Mouse (Mus musculus) G1E (cell line): ENCODE data around the gene Scnn1b.

Source experiments
- CTCF ChIP-seq: IDR thresholded peaks from 2 replicates; pipeline ENCODE4 v1.5.1; 2012; ENCODE audit warnings: low read depth, low read length, inconsistent platforms, mixed read lengths
- TAL1 ChIP-seq: conservative IDR thresholded peaks from 2 replicates; pipeline ENCODE4 v1.6.1; 2012; ENCODE audit warnings: low read depth, low read length, inconsistent platforms, mixed read lengths

DNA sequence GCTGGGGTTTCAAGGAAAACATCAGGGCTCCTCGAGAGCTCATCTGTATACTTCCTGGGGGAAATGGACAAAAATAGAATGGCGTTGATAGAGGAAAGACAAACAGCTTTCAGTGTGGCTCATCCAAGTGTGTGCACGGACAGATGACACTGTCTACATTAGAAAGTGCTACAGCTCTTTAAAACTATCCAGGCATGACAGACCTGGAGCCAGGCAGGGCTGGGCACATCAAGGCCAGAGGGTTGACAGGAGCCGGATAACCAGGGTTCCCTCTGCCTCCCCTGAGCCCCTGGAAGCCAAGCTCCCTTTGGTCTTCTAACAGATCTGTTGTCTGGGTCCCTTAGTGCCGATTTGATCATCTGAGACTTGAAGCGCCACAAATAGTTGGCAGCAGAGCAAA lies 22.6 kb upstream of the Scnn1b start:
- TF ChIP-seq CTCF (no peak), TAL1 (no peak)
